Mouse (Mus musculus) spleen, adult 2 months (tissue): ENCODE data around the gene Pcsk4. TPM values are rescaled to one million over a fixed set of nuclear protein-coding genes. Genes with fewer than 3 reads are reported as not detected.

Source experiments
- DNase-seq, 2 experiments: peaks; one replicate each; pipeline versions ENCODE4 v3.0.0 to v3.0.0-alpha.2; 2012 to 2021; ENCODE audit warnings: low spot score in 2 of 2, low read depth in 1 of 2
- H3K27ac ChIP-seq: fragments of 200-500 bp; 2 replicates; pipeline ENCODE4 v1.5.1; 2012; ENCODE audit warnings: low read length, inconsistent platforms; ENCODE audit not compliant: insufficient read depth
- H3K27me3 ChIP-seq: fragments of 200-500 bp; 2 replicates; pipeline ENCODE4 v1.6.1; 2012; ENCODE audit warnings: mild to moderate bottlenecking, moderate library complexity, low read length, inconsistent platforms; ENCODE audit not compliant: control insufficient read depth, insufficient read depth
- H3K36me3 ChIP-seq: fragments of 200-500 bp; 2 replicates; pipeline ENCODE4 v1.6.1; 2012; ENCODE audit warnings: mild to moderate bottlenecking, low read length, inconsistent platforms; ENCODE audit not compliant: control insufficient read depth, insufficient read depth
- H3K4me1 ChIP-seq: fragments of 200-500 bp; 2 replicates; pipeline ENCODE4 v1.6.1; 2011; ENCODE audit warnings: inconsistent platforms; ENCODE audit not compliant: control insufficient read depth, insufficient read depth, insufficient read length
- H3K4me3 ChIP-seq: fragments of 200-500 bp; 2 replicates; pipeline ENCODE4 v1.5.1; 2011; ENCODE audit warnings: mild to moderate bottlenecking, inconsistent platforms; ENCODE audit not compliant: insufficient read depth, insufficient read length; ENCODE audit errors: extremely low read depth
- CTCF ChIP-seq: fragments of 200-500 bp; IDR thresholded peaks from 2 replicates; pipeline ENCODE4 v1.5.1; 2011; ENCODE audit warnings: mild to moderate bottlenecking, inconsistent platforms; ENCODE audit not compliant: insufficient read depth, insufficient read length, insufficient replicate concordance; ENCODE audit errors: extremely low read depth
- POLR2A ChIP-seq: fragments of 200-500 bp; IDR thresholded peaks from 2 replicates; pipeline ENCODE4 v1.6.1; 2011; ENCODE audit warnings: low read depth, low read length, inconsistent platforms
- WGBS: fragments of 180-500 bp; shearing (Covaris S2); methylation state at CpG from one replicate; pipeline ENCODE4 v1.1.7; 2018; 5-methylcytosine and 5-hydroxymethylcytosine counted together
- polyA plus RNA-seq: library from polyadenylated mRNA; depleted of rRNA; stranded (reverse); fragments of >200 nt; gene quantifications from 2 replicates; pipeline ENCODE4 v1.2.3, GENCODE M21; 2012

Gene Pcsk4
- polyA plus RNA-seq, 1 experiment, result 6.2 TPM

DNA sequence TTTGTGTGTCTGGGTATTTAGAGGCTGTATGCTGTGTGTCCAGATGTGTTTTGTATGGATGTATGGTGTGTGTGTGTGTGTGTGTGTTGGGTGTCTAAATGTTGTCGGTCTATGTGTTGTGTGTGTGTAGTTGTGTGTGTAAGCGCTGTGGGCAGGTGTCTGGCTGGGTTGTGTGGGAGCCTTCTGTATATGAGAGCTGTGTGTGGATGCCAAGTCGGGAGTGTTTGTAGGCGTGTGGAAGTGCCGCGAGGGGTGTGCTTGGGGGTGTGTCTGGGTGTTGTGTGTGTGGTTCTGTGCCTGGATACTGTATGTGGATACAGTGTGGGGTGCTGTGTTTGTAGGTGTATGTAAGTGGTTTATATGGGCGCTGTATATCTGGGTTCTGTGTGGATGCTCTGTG lies 28.0 kb upstream of the Pcsk4 start:
- Histone ChIP-seq H3K4me3 (no peak overlapping the region), H3K27me3 (peaks cover 15% of the 10 kb centered on the region), H3K27ac (no peak overlapping the region), H3K4me1 (no peaks in the 10 kb centered on the region; the same call in 1 of the 2 replicates), H3K36me3 (no peaks in the 10 kb centered on the region)
- no peak for TF ChIP-seq CTCF
- TF ChIP-seq POLR2A, result no peak
- no peak for DNase-seq
- WGBS, result 38% methylated on average over 7 of the region's 7 CpGs

- no peaks in the 10 kb centered on the region for H3K36me3 ChIP-seq
- H3K4me1 ChIP-seq, result no peaks in the 10 kb centered on the region; the same call in 1 of the 2 replicates
- peaks cover 15% of the 10 kb centered on the region for H3K27me3 ChIP-seq
- DNase-seq, result no peak
- no peak overlapping the region for H3K4me3 ChIP-seq
- no peak overlapping the region for H3K27ac ChIP-seq
- TF ChIP-seq POLR2A (no peak), CTCF (no peak)
- 7% methylated on average over 34 of the region's 34 CpGs for WGBS
Measured at GRCm38 (mm10) chr10:80356737-80357136, 27.4 kb upstream of the Pcsk4 start.

DNA sequence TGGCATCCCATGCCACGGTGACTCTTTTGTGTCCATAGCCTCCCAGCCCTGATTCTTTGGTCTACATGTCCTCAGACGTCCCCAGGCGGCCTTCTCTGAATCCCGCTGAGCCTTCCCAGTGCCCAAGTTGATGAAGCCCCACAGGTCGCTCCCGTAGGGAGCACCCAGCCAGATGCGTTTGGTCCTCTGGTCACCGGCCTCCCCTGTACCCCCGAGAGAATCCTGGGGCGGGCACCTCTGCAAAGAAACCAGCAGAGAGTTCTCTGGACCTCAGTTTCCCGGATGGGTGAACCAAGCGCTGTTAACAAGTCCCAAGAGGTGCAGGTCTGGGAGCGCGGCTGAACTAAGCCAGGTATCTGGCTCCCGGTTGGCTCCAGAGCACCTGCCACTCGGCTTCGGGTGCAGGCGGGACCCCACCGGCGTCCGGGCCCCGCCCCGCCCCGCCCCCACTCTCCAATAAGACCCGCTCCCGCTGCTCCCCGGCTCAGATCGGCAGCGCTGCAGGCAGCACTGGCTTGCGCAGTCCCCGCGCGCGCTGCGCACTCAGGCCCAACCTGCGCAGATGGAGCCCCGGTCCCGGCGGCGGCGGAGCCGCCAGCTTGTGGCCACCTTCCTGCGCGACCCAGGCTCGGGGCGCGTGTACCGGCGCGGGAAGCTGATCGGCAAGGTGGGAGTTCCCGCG lies 26.8 kb upstream of the Pcsk4 start, which contains the start of gene Plk5:
Gene Plk5, plus strand, starts transcription at position 459 of the 682 bp plus-strand sequence.
- H3K36me3 ChIP-seq, result no peaks in the 10 kb centered on the region
- H3K27ac ChIP-seq, result no peak within 1 kb of the TSS
- no peaks in the 10 kb centered on the region; the same call in 1 of the 2 replicates for H3K4me1 ChIP-seq
- 2% methylated on average over 50 of the region's 53 CpGs for WGBS
- no peak within 1 kb of the TSS for H3K4me3 ChIP-seq
- TF ChIP-seq POLR2A, result no peak
- no peak for TF ChIP-seq CTCF
- no peak for DNase-seq
- H3K27me3 ChIP-seq, result peaks cover 15% of the 10 kb centered on the region

DNA sequence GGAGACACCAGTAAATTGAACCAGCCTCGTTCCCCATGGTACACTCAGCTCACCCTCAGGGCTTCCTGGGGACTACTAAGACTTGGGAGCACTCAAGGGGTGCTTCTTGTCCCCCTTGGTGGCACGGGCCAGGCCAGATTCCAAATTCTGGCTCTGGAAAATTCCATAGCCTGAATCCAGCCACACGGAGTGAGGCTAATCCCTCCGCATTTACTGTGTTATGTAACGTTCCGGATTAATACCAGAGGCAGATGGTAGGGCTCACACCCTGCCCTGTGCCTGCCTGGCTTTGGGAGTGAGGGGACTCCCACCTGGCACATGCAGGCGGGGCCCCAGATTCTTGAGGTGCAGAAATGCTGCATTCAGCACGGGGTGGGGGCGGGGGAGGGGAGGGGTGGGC lies 26.1 kb upstream of the Pcsk4 start:
- no peaks in the 10 kb centered on the region for H3K36me3 ChIP-seq
- TF ChIP-seq CTCF (no peak), POLR2A (no peak)
- H3K4me3 ChIP-seq, result no peak overlapping the region
- H3K27me3 ChIP-seq, result peaks cover 15% of the 10 kb centered on the region
- H3K27ac ChIP-seq, result no peak overlapping the region
- 31% methylated on average over 9 of the region's 9 CpGs for WGBS
- DNase-seq, result no peak
- H3K4me1 ChIP-seq, result no peaks in the 10 kb centered on the region; the same call in 1 of the 2 replicates

GRCm38 (mm10) chr10:80352727-80353126 lies 23.4 kb upstream of the Pcsk4 start:
- Histone ChIP-seq H3K36me3 (no peaks in the 10 kb centered on the region), H3K27ac (no peak overlapping the region), H3K4me1 (peaks cover 6% of the 10 kb centered on the region; the same call in 1 of the 2 replicates), H3K4me3 (no peak overlapping the region), H3K27me3 (peaks cover 16% of the 10 kb centered on the region)
- no peak for DNase-seq
- 44% methylated on average over 8 of the region's 8 CpGs for WGBS
- TF ChIP-seq CTCF (no peak), POLR2A (no peak)

GRCm38 (mm10) chr10:80351896-80352295 lies 22.6 kb upstream of the Pcsk4 start:
- Histone ChIP-seq H3K27ac (no peak overlapping the region), H3K36me3 (no peaks in the 10 kb centered on the region), H3K27me3 (peaks cover 23% of the 10 kb centered on the region), H3K4me3 (no peak overlapping the region), H3K4me1 (peaks cover 6% of the 10 kb centered on the region; the same call in 1 of the 2 replicates)
- 39% methylated on average over 11 of the region's 11 CpGs for WGBS
- DNase-seq, result no peak
- TF ChIP-seq CTCF, result no peak
- no peak for TF ChIP-seq POLR2A

GRCm38 (mm10) chr10:80350292-80350691 lies 21.0 kb upstream of the Pcsk4 start:
- Histone ChIP-seq H3K27ac (no peak overlapping the region), H3K4me3 (no peak overlapping the region), H3K36me3 (no peaks in the 10 kb centered on the region), H3K27me3 (peaks cover 19% of the 10 kb centered on the region), H3K4me1 (peaks cover 6% of the 10 kb centered on the region)
- WGBS, result 2% methylated on average over 7 of the region's 7 CpGs
- peak; percentile 52 to 80 for DNase-seq
- no peak for TF ChIP-seq POLR2A
- TF ChIP-seq CTCF, result peak; percentile 95
